Mouse (Mus musculus) olfactory bulb, adult 2 months (tissue): Measurements from ENCODE around the gene Plau.

Experiments
- CTCF ChIP-seq: fragments of 200-500 bp; IDR thresholded peaks from 2 replicates; pipeline ENCODE4 v1.5.1; 2012; ENCODE audit warnings: low read depth, mild to moderate bottlenecking, low read length, moderate library complexity; ENCODE audit not compliant: insufficient read depth
- POLR2A ChIP-seq: fragments of 200-500 bp; IDR thresholded peaks from 2 replicates; pipeline ENCODE4 v1.6.1; 2012; ENCODE audit warnings: mild to moderate bottlenecking, low read depth, low read length, moderate library complexity; ENCODE audit not compliant: insufficient read depth

DNA sequence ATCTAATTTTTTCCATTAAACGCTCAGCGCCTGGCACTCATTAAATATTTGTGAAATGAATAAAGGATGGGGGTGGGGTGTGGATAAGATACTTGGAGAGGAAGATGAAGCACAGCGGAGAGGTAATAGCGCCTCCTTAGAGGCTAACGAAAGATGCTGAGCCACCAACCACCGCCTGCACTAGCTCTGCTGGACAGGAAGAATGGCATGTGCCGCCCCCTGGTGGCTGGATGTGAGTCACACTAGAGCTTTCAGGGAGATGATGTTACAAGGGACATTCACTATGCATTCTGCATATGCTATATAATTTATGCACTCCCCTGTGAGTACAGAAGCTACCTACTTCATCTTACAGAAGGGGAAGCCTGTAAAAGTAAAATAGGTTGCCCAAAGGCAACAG, 37.7 kb upstream of the Plau start:
- peak; percentile 60; the same call in 1 of the 2 replicates for TF ChIP-seq CTCF
- TF ChIP-seq POLR2A, result no peak
